Mouse (Mus musculus) CD4-positive, CD25-positive, alpha-beta regulatory T cell (primary cell): ENCODE measurements around the gene Fmo1. TPM values are rescaled to one million over a fixed set of nuclear protein-coding genes. Genes with fewer than 3 reads are reported as not detected.

Source experiments
- polyA plus RNA-seq: library from polyadenylated mRNA; unstranded; fragments of 100-300 nt; shearing (Covaris generic); gene quantifications from one replicate; pipeline ENCODE4 v1.2.1, GENCODE M21; 2017

Gene Fmo1
- 0.12 TPM for polyA plus RNA-seq

GRCm38 (mm10) chr1:162866280-162866681, at the start of gene Fmo1:
Gene Fmo1, minus strand, starts transcription at chr1:162866610.

GRCm38 (mm10) chr1:162897838-162898811, 31.7 kb upstream of the Fmo1 start, which contains the start of gene Fmo2:
Gene Fmo2, minus strand, starts transcription at chr1:162898726.

DNA sequence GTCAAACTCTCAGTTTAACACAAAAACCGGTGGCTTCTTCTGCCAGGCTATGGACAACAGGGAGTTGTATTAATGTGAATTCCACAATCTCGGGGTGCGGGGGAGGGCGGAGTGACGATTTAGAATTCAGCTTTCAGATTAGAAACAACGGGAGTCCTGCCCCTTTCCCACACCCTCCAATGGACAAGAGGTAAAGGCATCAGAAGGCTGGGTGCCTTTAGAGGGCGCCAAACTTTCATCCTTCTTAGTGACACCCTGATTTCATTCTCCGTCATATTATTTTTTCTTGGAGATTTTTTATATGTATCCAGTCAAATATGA, 52.6 kb downstream of the Fmo1 start, which contains the start of gene Fmo4:
Gene Fmo4, minus strand, starts transcription at position 137 of the 321 bp plus-strand sequence.

Other genes with a start within 250 kb of the Fmo1 start
- not detected for gene Myoc, start 227.5 kb downstream of the Fmo1 start, polyA plus RNA-seq
- gene Myocos, start 208.4 kb downstream of the Fmo1 start, polyA plus RNA-seq: not detected
- gene Prrc2c, start 126.1 kb downstream of the Fmo1 start, polyA plus RNA-seq: 211 TPM
- not detected for gene Fmo4, start 52.6 kb downstream of the Fmo1 start, polyA plus RNA-seq
- gene Fmo2, start 32.1 kb upstream of the Fmo1 start, polyA plus RNA-seq: not detected
- not detected for gene Fmo6, start 70.9 kb upstream of the Fmo1 start, polyA plus RNA-seq
- not detected for gene Fmo3, start 117.9 kb upstream of the Fmo1 start, polyA plus RNA-seq
- gene Mroh9, start 219.1 kb upstream of the Fmo1 start, polyA plus RNA-seq: not detected